Mouse (Mus musculus): ENCODE measurements around the gene Sdcbp2. TPM values are rescaled to one million over a fixed set of nuclear protein-coding genes. Genes with fewer than 3 reads are reported as not detected.

Gene Sdcbp2
- polyA plus RNA-seq (2015; fragmentation: Illumina TruSeq; extraction: RNeasy Lipid Tissue Mini Kit (QIAGEN cat#74804); ENCODE audit: insufficient read depth, low read depth, low replicate concordance) = 1.0 TPM

GRCm38 (mm10) chr2:151571873-151572700 lies at the start of gene Sdcbp2:
Gene Sdcbp2, plus strand, starts transcription at chr2:151572622.

GRCm38 (mm10) chr2:151542323-151543062 lies 29.9 kb upstream of the Sdcbp2 start, which contains the start of gene Fkbp1a:
Gene Fkbp1a, plus strand, starts transcription at chr2:151542483.

GRCm38 (mm10) chr2:151632159-151632814 lies 59.9 kb downstream of the Sdcbp2 start, which contains the start of gene Snph:
Gene Snph, minus strand, starts transcription at chr2:151632593.

Other genes starting within 250 kb of the Sdcbp2 start
- gene 4921509C19Rik, start 96.5 kb upstream of the Sdcbp2 start, polyA plus RNA-seq (2015; fragmentation: Illumina TruSeq; extraction: RNeasy Lipid Tissue Mini Kit (QIAGEN cat#74804); ENCODE audit: insufficient read depth, low read depth, low replicate concordance) = not detected
- gene Nsfl1c, start 78.4 kb upstream of the Sdcbp2 start, polyA plus RNA-seq (2015; fragmentation: Illumina TruSeq; extraction: RNeasy Lipid Tissue Mini Kit (QIAGEN cat#74804); ENCODE audit: insufficient read depth, low read depth, low replicate concordance) = 31.2 TPM
- 56.0 TPM for gene Fkbp1a, start 30.1 kb upstream of the Sdcbp2 start, polyA plus RNA-seq (2015; fragmentation: Illumina TruSeq; extraction: RNeasy Lipid Tissue Mini Kit (QIAGEN cat#74804); ENCODE audit: insufficient read depth, low read depth, low replicate concordance)
- gene Snph, start 60.0 kb downstream of the Sdcbp2 start, polyA plus RNA-seq (2015; fragmentation: Illumina TruSeq; extraction: RNeasy Lipid Tissue Mini Kit (QIAGEN cat#74804); ENCODE audit: insufficient read depth, low read depth, low replicate concordance) = 1.0 TPM
- gene Rad21l, start 95.9 kb downstream of the Sdcbp2 start, polyA plus RNA-seq (2015; fragmentation: Illumina TruSeq; extraction: RNeasy Lipid Tissue Mini Kit (QIAGEN cat#74804); ENCODE audit: insufficient read depth, low read depth, low replicate concordance) = not detected
- gene Tmem74b, start 129.4 kb downstream of the Sdcbp2 start, polyA plus RNA-seq (2015; fragmentation: Illumina TruSeq; extraction: RNeasy Lipid Tissue Mini Kit (QIAGEN cat#74804); ENCODE audit: insufficient read depth, low read depth, low replicate concordance) = not detected
- 5.0 TPM for gene Psmf1, start 171.6 kb downstream of the Sdcbp2 start, polyA plus RNA-seq (2015; fragmentation: Illumina TruSeq; extraction: RNeasy Lipid Tissue Mini Kit (QIAGEN cat#74804); ENCODE audit: insufficient read depth, low read depth, low replicate concordance)

All from pancreas, adult 10 weeks (tissue).